Mouse (Mus musculus) WW6 (cell line): Measurements from ENCODE around the gene 1190005I06Rik.

Experiments used
- DNase-seq: peaks from one replicate; pipeline ENCODE4 v3.0.0-alpha.2; 2013; ENCODE audit warnings: low read depth, low spot score

1190005I06Rik gene

DNA sequence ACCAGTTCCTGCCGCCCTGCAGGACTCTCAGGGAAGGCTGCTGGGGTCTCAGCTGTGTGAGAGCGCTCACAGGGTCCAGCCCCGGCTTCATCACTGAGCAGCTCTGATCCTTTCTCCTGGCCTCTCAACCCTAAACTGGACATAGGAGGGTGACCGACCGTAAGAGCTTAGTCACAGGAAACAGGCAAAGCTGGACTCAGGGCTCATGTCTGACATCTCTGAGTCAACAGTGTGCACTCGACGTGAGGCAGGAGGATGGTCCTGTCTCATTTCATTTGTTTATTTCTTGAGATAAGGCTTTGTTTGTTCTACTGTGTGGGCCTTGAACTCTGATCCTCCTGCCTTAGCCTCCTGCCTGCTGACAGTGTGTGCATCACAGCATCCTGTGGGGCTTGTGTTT is 27.0 kb downstream of the 1190005I06Rik start:
- no peak for DNase-seq

DNA sequence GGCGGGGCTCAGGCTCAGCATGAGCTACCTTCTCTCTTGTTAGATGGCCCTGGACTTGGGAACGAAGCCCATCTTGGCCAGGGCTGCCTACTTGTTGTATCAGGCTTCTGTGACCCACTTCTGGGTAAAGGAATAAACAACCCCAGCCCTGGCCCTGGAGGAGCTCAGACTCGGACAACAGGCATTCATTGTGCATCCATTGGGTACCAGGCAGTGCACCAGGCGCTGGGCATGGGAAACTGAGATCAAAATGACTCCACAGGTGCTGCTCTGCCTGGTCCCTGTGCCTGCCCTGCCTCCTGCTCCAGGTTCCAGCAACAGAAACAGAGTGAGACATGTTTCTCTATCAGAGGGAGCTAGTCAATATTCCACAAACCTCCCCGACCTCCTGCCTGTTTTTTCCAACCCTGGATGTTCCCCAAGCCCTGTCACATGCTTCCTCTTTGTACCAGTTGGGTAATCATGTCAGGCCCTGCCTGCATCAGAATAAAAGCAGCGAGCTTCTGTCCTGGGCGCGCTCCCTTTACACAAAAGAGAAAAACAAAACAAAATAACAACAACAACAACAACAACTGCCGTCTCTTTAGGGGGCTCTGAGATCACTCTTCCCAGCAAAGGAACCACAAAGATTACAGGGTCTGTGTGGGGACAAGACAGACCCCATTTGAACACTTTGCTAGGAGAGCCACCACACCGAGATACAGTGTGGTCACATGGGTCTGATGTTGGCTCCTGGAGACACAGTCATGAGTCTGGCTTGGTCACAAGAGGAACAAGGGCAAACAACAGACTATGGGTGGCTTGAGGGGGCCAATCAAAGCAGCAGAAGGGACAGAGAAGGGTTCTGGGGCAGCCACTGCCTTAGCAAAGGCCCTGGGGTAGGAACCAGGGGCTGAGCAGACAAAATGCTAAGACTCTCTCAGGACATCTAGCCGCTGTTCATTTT is 27.9 kb downstream of the 1190005I06Rik start:
- DNase-seq, result no peak

GRCm38 (mm10) chr8:120618110-120618509 is 29.3 kb downstream of the 1190005I06Rik start:
- DNase-seq, result peak; percentile 73

DNA sequence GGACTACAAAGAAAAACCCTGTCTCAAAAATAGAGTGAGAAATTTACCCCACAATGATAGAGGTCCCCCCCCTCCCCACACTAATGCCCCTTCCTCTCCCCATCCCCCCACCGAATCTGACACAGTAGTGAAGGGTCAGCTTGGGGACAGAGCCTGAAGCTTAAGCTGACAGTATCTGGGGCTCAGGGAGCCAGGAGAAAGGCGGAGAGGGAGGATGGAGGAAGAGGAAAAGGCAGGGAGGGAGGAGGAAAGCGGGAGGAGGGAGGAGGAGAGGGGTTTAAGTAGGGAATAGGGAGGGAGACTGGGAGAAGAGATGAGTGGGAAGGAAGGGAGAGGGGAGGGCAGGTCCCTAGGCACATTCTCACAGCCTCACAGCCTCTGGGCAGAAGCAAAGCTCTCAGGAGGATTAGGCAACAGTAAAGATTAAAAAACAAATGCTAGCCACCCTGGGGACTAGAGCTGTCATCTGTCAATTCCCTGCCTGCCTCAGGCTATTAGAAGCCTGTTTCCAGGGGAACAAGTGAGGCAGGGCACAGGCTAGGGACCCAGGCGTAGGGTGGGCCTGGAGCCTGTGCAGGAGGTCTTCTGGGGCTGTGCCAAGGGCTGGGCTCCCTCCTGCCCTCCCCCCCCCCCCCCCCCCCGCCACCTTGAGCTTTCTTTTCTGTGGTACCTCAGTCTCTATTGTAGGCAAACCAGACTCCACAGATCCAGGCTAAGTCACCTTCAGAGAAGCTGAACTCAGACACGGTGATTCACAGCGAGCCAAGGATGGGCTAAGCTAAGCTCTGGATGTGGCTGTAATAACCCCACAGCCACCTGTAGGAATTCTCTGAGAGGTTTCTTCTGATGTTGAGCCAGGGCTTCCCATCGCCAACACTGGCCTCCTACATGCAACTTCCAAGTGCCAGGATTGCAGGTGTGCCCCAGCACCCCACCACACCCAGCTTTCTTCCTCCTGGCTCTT is 30.5 kb downstream of the 1190005I06Rik start:
- DNase-seq, result no peak

DNA sequence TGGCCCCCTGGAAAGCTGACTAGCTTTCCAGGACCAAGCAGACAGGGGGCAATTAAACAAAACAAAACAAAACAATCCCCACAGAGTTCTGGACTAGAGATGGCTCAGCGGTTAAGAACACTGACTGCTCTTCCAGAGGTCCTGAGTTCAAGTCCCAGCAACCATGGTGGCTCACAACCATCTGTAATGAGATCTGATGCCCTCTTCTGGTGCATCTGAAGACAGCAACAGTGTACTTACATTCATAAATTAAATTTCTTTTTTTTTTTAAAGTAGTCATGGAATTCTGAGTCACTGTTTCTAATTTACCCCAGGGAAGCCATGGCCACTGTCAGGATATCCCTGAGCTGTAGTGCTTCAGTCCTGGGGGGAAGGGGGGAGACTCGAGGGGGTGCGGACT is 32.9 kb downstream of the 1190005I06Rik start:
- no peak for DNase-seq

DNA sequence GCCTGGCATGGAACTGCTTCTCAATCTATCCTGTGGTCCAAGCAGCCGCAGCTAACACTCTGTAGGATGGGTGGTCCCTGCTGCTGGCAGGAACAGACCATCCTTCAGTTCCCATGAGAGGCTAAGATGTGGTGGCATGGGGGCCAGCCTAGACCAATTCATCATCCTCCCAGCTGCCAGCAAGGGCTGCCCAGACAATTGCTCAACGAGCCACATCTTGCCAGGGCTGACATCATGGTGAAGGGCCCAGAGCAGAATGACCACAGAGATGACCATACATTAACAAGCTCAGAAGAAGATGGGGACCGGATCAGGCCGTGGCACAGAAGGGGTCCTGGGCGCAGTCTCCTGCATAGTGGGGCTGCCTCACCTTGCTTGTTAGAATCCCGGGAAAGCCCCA is 36.6 kb downstream of the 1190005I06Rik start:
- no peak for DNase-seq

DNA sequence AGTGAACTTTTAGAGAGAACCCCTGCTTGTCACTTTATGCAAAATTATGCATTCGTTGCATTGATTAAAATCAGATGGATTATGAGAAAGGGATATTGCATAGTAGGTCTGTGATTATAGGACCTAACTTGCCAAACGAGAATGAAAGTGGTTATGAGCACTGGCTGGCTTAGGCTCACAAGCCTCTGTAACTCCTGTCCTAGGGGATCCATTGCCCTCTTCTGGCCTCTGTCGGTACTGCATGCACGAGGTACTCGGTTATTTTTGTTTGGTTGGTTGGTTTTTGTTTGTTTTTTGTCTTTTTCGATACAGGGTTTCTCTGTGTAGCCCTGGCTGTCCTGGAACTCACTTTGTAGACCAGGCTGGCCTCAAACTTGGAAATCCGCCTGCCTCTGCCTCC is 39.5 kb downstream of the 1190005I06Rik start:
- DNase-seq, result no peak

DNA sequence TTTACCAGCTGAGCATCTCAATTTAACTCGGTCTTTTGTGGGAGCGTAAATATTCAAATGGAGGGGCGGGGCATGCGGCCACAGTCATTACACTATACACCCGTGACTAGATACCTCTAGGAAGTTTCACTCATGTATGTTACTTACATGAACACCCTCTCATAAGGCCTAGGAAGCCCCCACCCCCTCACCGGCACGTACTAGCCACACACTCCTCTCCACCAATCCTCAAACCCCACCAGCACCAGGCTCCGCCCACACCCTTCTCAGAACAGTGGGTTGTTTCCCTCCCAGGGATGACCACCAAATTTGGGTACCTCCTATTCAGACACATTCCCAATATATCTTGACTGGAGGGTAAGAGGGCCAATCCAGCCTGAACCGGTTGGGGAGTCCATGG is 40.0 kb downstream of the 1190005I06Rik start:
- no peak for DNase-seq

DNA sequence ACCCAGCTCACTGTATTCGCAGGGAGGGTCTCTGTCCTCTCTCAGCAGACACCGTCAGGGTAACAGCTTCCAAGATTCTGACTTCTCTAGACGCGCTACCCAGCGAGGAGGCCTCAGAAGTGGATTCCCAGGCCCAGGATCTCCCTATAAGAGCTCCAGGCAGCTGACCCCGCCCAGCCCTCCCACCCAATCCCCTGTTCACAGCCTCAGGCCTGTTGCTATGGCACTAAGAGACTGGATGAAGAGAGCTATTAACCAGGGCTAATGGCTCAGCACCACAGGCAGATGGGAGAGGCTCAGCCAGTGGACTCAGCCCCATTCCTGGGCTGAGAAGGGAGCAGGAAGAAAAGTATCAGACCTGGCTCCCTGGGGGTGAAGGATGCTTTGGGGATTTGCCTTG is 44.8 kb downstream of the 1190005I06Rik start:
- peak; percentile 54 for DNase-seq

GRCm38 (mm10) chr8:120599504-120599903 is 47.9 kb downstream of the 1190005I06Rik start:
- no peak for DNase-seq

DNA sequence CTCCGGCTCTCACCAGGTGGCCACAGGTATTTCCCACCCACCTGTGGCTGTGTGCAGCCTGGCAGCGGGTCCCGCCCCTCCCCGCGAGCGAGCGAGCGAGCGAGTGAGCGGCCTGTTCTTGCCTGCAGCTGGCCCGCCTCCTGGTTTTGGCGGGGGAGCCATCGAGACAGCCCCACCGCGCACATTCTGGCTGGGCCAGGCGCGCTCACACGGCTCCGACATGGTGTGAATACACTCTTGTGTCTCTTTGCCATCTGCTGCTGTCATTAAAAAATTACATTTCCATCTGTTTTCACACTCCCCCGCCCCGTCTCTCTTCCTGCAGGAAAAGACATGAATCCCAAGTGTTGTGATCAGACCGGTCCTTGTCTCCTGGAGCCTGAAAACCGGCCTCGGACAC is 48.9 kb downstream of the 1190005I06Rik start:
- DNase-seq, result no peak

DNA sequence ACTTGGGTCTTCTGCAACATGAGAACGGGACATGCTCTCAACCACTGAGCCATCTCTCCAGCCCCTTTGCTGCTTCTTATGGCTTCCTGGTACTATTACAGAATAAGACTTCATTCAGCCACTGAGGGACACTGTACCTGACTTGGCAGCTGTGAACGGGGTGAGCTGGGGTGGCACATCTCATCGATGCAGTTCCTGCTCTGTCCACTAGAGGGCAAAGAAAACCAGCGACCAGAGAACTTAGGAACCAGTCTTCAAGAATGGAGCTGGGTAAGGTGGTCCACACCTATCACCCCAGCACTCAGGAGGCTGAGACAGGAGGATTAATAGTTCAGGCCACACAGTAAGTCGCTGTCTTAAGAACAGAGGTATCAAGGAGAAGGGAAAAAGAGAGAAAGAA is 51.5 kb downstream of the 1190005I06Rik start:
- DNase-seq, result no peak

GRCm38 (mm10) chr8:120594571-120594970 is 52.9 kb downstream of the 1190005I06Rik start:
- no peak for DNase-seq

- no peak for DNase-seq
These were observed 55.7 kb downstream of the 1190005I06Rik start for GRCm38 (mm10) chr8:120591587-120592292.

DNA sequence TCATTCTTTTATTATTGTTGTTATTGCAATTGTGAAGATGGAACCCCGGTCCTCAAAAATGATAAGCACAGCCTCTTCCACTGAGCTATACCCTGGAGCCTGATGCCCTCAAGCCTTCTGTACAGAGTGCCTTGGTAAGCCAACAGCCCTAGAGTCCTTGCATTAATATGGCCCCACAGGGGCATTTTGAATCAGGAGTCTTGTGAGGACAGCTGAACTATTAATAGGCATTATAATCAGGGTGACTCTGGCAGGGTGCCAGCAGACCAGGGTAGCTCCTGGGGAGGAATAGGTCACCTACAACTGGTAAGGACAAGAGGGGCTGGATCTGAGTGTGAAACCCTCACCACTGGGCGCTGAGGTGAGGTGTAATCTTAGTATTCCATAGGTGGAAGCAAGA is 57.5 kb downstream of the 1190005I06Rik start:
- DNase-seq, result no peak

GRCm38 (mm10) chr8:120588908-120589771 is 58.3 kb downstream of the 1190005I06Rik start, which contains the start of gene Gins2:
TSS of gene Gins2 (minus strand) at chr8:120589304.
- peak; percentile 99 for DNase-seq

DNA sequence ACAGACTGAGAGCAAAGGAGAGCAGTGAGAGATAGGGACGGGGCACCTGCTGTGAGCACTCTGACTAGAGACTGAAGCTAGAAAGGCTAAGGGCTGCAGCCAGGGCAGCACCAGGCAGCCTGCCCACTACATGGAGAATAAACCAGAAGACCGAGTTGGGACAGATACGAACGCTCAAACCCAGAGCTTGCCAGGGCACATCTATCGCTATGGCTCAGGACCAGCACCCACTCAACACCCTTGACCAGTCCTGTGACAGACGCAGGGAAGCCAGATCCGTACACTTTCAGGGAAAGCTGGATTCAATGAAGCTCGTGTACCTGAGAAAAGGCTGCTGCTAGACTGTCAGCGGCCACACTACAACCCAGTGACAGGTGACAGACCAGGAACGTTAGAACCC is 61.9 kb downstream of the 1190005I06Rik start:
- DNase-seq, result no peak

GRCm38 (mm10) chr8:120581811-120582210 is 65.6 kb downstream of the 1190005I06Rik start:
- no peak for DNase-seq

- no peak for DNase-seq
These were observed 66.1 kb downstream of the 1190005I06Rik start for GRCm38 (mm10) chr8:120581329-120581728.

DNA sequence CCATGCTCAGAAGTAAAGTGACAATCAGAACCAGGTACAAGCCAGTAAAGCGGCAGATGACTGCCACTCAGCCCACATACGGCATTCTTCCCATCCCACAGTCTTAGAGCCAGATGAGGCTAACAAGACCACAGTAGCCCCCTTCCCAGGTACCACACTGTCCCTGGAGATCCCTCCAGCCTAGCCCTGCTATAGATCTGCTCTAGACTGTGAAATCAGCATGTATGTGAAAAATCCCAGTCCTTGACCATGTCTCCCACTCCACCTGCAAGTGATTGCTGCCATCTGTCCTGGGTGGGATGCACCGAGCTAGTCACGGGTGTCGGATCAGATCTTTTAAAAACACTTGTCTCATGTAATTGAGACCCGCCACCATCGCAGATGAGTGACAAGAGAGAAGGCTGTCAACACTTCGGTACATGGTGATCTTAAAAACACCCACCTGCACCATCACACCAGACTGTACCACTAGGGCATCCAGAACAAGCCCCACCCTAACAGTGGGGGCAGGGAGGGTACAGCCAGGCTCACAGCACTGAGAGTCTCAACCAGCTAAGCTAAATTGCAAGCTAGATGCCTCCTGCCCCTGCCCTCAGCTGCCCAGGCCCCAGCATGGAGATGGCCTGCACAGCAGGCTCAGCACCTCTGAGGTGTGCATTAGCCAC is 67.0 kb downstream of the 1190005I06Rik start:
- no peak for DNase-seq
